Mouse (Mus musculus): ENCODE measurements at regions not wholly inside any gene's neighbourhood (a gene's known extent, or its start where the extent isn't known, plus 50 kb on each side); places are given as distances from the start of the nearest gene placed in this dataset.

GRCm38 (mm10) chr17:88343091-88343783 is 97.3 kb upstream of the Foxn2 start:
- ATAC-seq, result no peak

- no peak for ATAC-seq
These were observed 95.1 kb upstream of the Foxn2 start for GRCm38 (mm10) chr17:88345433-88345832.

GRCm38 (mm10) chr17:88346896-88347295 is 93.6 kb upstream of the Foxn2 start:
- no peak for ATAC-seq

- no peak for ATAC-seq
These were observed 90.6 kb upstream of the Foxn2 start for GRCm38 (mm10) chr17:88349825-88350460.

GRCm38 (mm10) chr17:88350986-88351385 is 89.5 kb upstream of the Foxn2 start:
- ATAC-seq, result no peak

GRCm38 (mm10) chr17:88352960-88353359 is 87.6 kb upstream of the Foxn2 start:
- no peak for ATAC-seq

GRCm38 (mm10) chr17:88361161-88361560 is 79.3 kb upstream of the Foxn2 start:
- no peak for ATAC-seq

GRCm38 (mm10) chr17:88362404-88362803 is 78.1 kb upstream of the Foxn2 start:
- no peak for ATAC-seq

- ATAC-seq, result no peak
These were observed 72.6 kb upstream of the Foxn2 start for GRCm38 (mm10) chr17:88367876-88368275.

GRCm38 (mm10) chr17:88369971-88370370 is 70.5 kb upstream of the Foxn2 start:
- no peak for ATAC-seq

GRCm38 (mm10) chr17:88370676-88371075 is 69.8 kb upstream of the Foxn2 start:
- no peak for ATAC-seq

GRCm38 (mm10) chr17:88378505-88378904 is 62.0 kb upstream of the Foxn2 start:
- ATAC-seq, result no peak

- peak; percentile 36 for ATAC-seq
These were observed 61.1 kb upstream of the Foxn2 start for GRCm38 (mm10) chr17:88379389-88379788.

GRCm38 (mm10) chr17:88381106-88381505 is 59.4 kb upstream of the Foxn2 start:
- no peak for ATAC-seq

- no peak for ATAC-seq
These were observed 57.1 kb upstream of the Foxn2 start for GRCm38 (mm10) chr17:88383447-88383846.

- no peak for ATAC-seq
These were observed 52.0 kb upstream of the Foxn2 start for GRCm38 (mm10) chr17:88388441-88388951.

- ATAC-seq, result no peak
These were observed 50.6 kb upstream of the Foxn2 start for GRCm38 (mm10) chr17:88389668-88390461.
